Mouse (Mus musculus): ENCODE results near the gene Pex19.

DNA sequence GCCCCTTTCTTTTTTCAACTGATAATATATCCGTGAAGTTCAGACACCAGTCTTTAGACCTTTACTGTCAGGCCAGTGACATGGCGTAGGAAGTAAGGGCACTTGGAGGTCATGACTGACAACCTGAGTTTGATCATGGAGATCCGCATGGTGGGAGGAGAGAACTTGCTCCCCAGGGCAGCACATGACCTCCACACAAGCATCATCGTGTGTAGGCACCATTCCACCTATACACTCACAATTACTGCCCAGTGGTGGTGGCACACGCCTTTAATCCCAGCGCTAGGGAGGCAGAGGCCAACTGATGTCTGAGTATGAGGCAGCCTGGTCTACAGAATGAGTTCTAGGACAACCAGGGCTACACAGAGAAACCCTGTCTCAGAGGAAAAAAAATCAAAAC is 2.0 kb upstream of the Pex19 start:
- TF ChIP-seq CTCF (IDR thresholded peaks at IDR 0.05; ENCODE audit: extremely low read depth, insufficient read depth, low read length) (no peak), POLR2A (IDR thresholded peaks at IDR 0.05; ENCODE audit: extremely low read depth, insufficient read depth, low read length) (no peak)
